Mouse (Mus musculus): Measurements from ENCODE around the gene Tigit.

The Tigit gene

GRCm38 (mm10) chr16:43617346-43617745 is 46.6 kb downstream of the Tigit start:
- no peak for DNase-seq

- DNase-seq = no peak
Observed at GRCm38 (mm10) chr16:43616348-43616747, 47.6 kb downstream of the Tigit start.

GRCm38 (mm10) chr16:43610375-43610774 is 53.6 kb downstream of the Tigit start:
- no peak for DNase-seq

- DNase-seq = no peak
Observed at GRCm38 (mm10) chr16:43608066-43608465, 55.9 kb downstream of the Tigit start.

GRCm38 (mm10) chr16:43607086-43607485 is 56.9 kb downstream of the Tigit start:
- no peak for DNase-seq

- no peak for DNase-seq
Observed at GRCm38 (mm10) chr16:43604399-43605013, 59.4 kb downstream of the Tigit start.

GRCm38 (mm10) chr16:43603591-43604141 is 60.3 kb downstream of the Tigit start:
- no peak for DNase-seq

GRCm38 (mm10) chr16:43602573-43602972 is 61.4 kb downstream of the Tigit start:
- DNase-seq = no peak

GRCm38 (mm10) chr16:43599707-43600106 is 64.2 kb downstream of the Tigit start:
- no peak for DNase-seq
